Mouse (Mus musculus) right cerebral cortex, postnatal 4 days (tissue): Measurements from ENCODE around the gene Kdm2b.
A peak's percentile ranks its signal among the peaks of the same experiment; 100 is the strongest.

Source experiments
- DNase-seq: peaks from one replicate; pipeline ENCODE4 v3.0.0-alpha.2; 2022

Gene Kdm2b

GRCm38 (mm10) chr5:122832536-122832935 lies 157.1 kb downstream of the Kdm2b start:
- DNase-seq = no peak

- no peak for DNase-seq
Measured at GRCm38 (mm10) chr5:122825099-122825498, 164.5 kb downstream of the Kdm2b start.

GRCm38 (mm10) chr5:122824450-122824849 lies 165.2 kb downstream of the Kdm2b start:
- no peak for DNase-seq

GRCm38 (mm10) chr5:122823976-122824375 lies 165.6 kb downstream of the Kdm2b start:
- DNase-seq = no peak

GRCm38 (mm10) chr5:122822441-122822840 lies 167.2 kb downstream of the Kdm2b start:
- DNase-seq = no peak

GRCm38 (mm10) chr5:122821524-122821885 lies 168.1 kb downstream of the Kdm2b start:
- no peak for DNase-seq

- DNase-seq = peak; percentile 82
Measured at GRCm38 (mm10) chr5:122820777-122821523, 168.7 kb downstream of the Kdm2b start, which contains the start of gene Anapc5. TSS of gene Anapc5 (minus strand) at chr5:122821339.
